Mouse (Mus musculus) heart, postnatal 10 days (tissue): Measurements from ENCODE around the gene Olfr348. TPM values are rescaled to one million over a fixed set of nuclear protein-coding genes. Genes with fewer than 3 reads are reported as not detected.

ENCODE experiments used
- DNase-seq, 2 experiments: peaks; one replicate each; pipeline ENCODE4 v3.0.0; 2021
- intact Hi-C: fragments of 180-260 bp; cut with DNase I; formaldehyde crosslinking; loops from one replicate; pipeline ENCODE4 v1.15.1; 2025
- total RNA-seq, 2 experiments: library from RNA; stranded (reverse); gene quantifications; 2 replicates each; pipeline ENCODE4 v1.2.3; 2021

Gene Olfr348
- total RNA-seq: not detected

DNA sequence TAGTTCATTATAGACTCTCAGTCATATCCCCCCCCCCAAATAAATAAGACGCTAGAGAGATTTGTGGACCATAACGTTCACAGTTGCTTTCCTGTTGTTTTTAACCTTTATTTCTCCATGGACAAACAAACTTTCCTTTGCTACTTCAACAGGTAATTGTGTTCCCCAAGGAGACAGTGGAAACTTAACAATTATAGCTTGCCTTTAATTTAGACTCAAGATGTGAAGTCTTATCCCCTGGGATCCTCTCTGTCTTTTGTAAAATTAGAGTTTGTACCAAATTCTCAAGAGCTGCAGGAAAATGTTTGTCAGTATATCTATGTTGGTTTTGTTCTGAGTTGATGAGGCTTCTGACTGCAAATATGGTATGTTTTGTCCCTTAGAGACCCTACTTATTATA is at the start of gene Olfr348:
Gene Olfr348 (plus strand): TSS at position 301 of the 400 bp plus-strand sequence.
- no peak for DNase-seq
- intact Hi-C loops: no loop called here

- intact Hi-C loops: no loop called here
- no peak for DNase-seq
Observed at GRCm38 (mm10) chr2:36736226-36736625, 47.9 kb upstream of the Olfr348 start.

DNA sequence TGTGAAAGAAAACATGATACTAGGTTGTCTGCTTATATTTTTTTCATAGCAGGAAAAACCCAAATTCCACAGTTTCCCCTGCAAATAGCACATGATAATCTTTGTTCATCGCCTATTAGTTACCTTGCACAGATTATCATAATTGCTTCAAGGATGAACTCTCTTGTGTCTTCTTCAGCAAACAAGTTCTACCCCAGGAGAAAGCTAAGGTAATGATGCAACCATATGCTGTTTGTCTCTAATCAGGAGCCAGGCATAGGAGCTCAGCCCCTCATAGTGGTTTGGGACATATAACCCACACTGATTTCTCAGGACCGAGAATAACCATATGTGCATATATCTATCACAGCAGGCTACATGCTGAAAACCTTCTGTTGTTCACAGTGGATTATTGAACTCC is 6.2 kb downstream of the Olfr348 start, which contains the start of gene Olfr50:
Gene Olfr50 (plus strand): TSS at position 301 of the 400 bp plus-strand sequence.
- DNase-seq: no peak
- intact Hi-C loops: no loop called here

GRCm38 (mm10) chr2:36816932-36817331 is 32.9 kb downstream of the Olfr348 start, which contains the start of gene Olfr3:
Gene Olfr3 (minus strand): TSS chr2:36817032.
- no peak for DNase-seq
- intact Hi-C loops: no loop called here

Other genes starting within 250 kb of the Olfr348 start
- not detected for gene Olfr344, start 217.6 kb upstream of the Olfr348 start, total RNA-seq
- not detected for gene Olfr345, start 144.2 kb upstream of the Olfr348 start, total RNA-seq
- not detected for gene Olfr346, start 98.5 kb upstream of the Olfr348 start, total RNA-seq
- gene Olfr347, start 52.4 kb upstream of the Olfr348 start, total RNA-seq: not detected
- not detected for gene Olfr50, start 6.3 kb downstream of the Olfr348 start, total RNA-seq
- not detected for gene Olfr3, start 32.8 kb downstream of the Olfr348 start, total RNA-seq
- not detected for gene Olfr350, start 62.0 kb downstream of the Olfr348 start, total RNA-seq
- not detected for gene Olfr351, start 78.4 kb downstream of the Olfr348 start, total RNA-seq
- gene Olfr352, start 84.2 kb downstream of the Olfr348 start, total RNA-seq: not detected
- not detected for gene Olfr353, start 108.7 kb downstream of the Olfr348 start, total RNA-seq
- not detected for gene Olfr354, start 121.4 kb downstream of the Olfr348 start, total RNA-seq
- not detected for gene Olfr355, start 144.6 kb downstream of the Olfr348 start, total RNA-seq
- gene Olfr356, start 152.8 kb downstream of the Olfr348 start, total RNA-seq: not detected
- gene Olfr357, start 209.6 kb downstream of the Olfr348 start, total RNA-seq: not detected
- not detected for gene Olfr358, start 225.1 kb downstream of the Olfr348 start, total RNA-seq